Mouse (Mus musculus) cerebellum, postnatal 25 days (tissue): ENCODE measurements around the gene Mylk.
"Not testable (repeated sequence)": the region's sequence is repeated elsewhere in the genome, so short reads cannot be mapped to it uniquely, and the experiment has no call there.

Source experiments
- DNase-seq, 2 experiments: peaks; one replicate each; pipeline ENCODE4 v3.0.0; 2021; ENCODE audit warnings: mixed read lengths in 2 of 2

Mylk gene

GRCm38 (mm10) chr16:34745065-34745585, at the start of gene Mylk:
Mylk (plus strand) TSS chr16:34745210.
- DNase-seq, result peak; percentile 77 to 88

GRCm38 (mm10) chr16:34698721-34699120, 46.3 kb upstream of the Mylk start:
- not testable (repeated sequence) for DNase-seq

DNA sequence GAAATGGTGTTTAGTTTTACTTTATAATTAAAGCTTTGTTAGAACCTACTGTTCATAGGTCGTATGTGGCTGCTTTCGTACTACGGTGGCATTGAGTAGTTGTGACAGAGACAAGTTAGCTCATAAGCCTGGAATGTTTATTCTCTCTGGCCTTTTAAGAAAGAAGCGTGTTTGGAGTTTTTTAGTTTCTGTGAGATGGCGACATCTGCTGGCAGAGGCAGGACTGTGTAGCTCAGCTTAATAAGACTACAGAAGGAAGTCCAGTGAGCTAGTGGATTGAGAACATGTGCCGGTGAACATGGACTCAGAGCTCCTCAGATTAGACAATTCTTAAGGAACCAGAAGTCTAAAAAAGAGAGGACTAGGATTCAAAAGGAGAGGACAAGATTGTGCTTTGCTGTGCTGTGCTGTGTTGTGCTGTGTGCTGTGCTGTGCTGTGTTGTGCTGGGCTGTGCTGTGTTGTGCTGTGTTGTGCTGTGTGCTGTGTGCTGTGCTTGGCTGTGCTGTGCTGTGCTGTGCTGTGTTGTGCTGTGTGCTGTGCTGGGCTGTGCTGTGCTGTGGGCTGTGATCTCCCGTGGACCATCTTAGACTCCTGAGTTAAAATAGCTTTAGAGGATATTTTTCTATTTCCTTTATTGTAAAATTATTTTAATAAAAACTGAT, 44.7 kb upstream of the Mylk start:
- peak; percentile 70 to 78 for DNase-seq

GRCm38 (mm10) chr16:34700828-34701216, 44.2 kb upstream of the Mylk start:
- no peak for DNase-seq

DNA sequence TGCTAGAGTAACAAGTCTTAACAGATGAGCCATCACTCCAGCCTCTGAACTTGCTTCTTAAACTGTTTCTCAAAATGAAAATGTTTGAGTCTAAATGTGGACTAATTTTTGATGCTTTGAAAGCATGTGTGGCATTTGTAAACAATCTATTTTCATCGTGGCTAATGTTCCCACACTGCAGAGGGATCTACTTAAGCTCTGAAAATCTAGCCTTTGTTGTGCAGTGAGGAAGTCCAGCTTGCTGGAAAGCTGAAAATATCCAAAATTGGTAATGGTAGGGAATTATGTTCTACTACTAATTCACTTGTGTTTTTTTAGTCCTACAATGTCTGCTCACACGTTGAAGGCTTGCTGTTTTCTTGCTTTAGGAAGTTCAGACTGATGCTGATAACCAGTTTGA, 39.0 kb upstream of the Mylk start:
- no peak for DNase-seq

GRCm38 (mm10) chr16:34706487-34706946, 38.5 kb upstream of the Mylk start:
- DNase-seq, result no peak

- DNase-seq, result no peak
Measured at GRCm38 (mm10) chr16:34711481-34711880, 33.5 kb upstream of the Mylk start.

GRCm38 (mm10) chr16:34725156-34725555, 19.9 kb upstream of the Mylk start:
- DNase-seq, result no peak

- DNase-seq, result not testable (repeated sequence)
Measured at GRCm38 (mm10) chr16:34728610-34729009, 16.4 kb upstream of the Mylk start.

DNA sequence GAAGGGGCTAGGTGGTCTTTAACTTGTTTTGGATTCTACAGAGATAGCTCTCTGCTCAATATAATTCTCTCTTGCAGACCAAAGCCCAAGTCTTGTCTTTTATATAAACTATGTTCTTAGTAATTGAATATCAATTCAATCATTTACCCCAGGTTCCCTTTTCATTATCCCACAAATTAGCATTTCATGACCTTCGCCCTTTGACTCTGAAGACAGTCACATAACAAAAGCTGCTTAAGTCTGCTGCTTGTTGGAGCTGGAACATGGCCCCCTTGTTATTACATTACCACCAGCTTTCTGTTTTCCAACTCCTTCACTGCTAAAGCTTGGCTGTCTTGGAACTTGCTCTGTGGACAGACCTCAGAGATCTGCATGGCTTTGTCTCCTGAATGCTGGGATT, 15.6 kb upstream of the Mylk start:
- no peak for DNase-seq

DNA sequence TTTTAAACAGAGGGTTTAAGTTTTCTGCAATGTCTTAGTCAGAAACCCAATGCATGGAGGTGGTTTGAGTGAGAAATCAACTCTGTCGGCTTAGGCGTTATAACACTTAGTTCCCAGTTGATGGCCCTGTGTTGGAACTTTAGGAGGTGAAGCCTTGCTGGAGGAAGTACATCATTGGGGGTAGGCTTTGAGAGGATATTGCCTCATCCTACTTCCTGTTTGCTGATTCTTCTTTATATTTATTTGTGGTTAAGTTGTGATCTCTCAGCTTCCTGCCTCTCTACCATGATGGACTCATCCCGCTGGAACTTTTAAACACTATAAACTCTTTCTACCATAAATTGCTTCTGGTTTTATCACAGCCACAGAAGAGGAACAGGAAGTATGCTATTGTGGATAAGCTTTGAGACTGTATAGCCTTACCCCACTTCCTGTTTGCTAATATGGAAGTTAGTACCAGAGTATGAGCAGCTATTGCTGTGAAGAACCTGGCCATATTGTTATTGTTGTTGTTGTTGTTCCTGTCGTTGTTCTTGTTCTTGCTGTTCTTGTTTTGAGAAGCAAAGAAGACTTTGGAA, 6.3 kb upstream of the Mylk start:
- DNase-seq, result no peak

- DNase-seq, result no peak
Measured at GRCm38 (mm10) chr16:34742930-34743329, 2.1 kb upstream of the Mylk start.

- DNase-seq, result no peak
Measured at GRCm38 (mm10) chr16:34748081-34748720, 3.2 kb downstream of the Mylk start.

GRCm38 (mm10) chr16:34749536-34749935, 4.5 kb downstream of the Mylk start:
- DNase-seq, result no peak

DNA sequence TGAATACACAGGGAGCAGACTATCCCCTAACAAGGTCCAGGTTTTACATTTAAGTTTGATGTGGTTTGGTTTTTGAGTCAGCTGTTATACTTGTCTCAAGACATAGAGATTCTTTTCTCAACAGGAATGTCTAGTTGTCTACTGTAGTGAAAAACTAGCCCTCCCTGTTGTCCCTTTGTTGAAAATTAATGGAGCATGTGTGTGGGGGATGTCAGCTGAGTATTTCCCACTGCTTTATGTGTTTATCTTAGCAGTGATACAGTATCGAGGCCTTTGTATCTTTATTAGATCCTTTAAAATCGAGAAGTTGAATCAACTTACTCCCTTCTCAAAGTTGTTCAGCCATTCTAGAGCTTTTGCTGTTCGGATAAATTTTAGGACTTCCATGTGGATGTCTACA, 7.0 kb downstream of the Mylk start:
- DNase-seq, result no peak

DNA sequence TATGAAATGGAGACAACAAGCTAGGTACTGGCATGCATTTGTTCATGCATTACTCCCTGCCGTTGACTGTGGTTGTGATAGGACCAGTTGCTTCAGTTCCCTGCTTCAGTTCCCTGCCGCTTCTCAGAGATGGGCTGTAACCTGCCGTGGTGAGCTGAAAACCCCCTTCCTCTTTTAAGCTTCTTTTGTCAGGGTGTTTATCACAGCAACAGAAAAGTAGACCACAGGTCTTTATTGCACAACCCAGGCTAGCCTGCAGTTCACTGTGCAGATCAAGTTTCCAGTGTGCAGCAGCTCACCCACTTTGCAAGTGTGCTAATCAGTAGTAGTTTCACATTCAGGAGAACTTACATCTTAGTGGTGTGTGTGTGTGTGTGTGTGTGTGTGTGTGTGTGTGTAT, 8.0 kb downstream of the Mylk start:
- DNase-seq, result no peak

GRCm38 (mm10) chr16:34756991-34757390, 12.0 kb downstream of the Mylk start:
- no peak for DNase-seq

- DNase-seq, result no peak
Measured at GRCm38 (mm10) chr16:34758205-34758604, 13.2 kb downstream of the Mylk start.

- no peak for DNase-seq
Measured at GRCm38 (mm10) chr16:34763959-34764591, 19.1 kb downstream of the Mylk start.

DNA sequence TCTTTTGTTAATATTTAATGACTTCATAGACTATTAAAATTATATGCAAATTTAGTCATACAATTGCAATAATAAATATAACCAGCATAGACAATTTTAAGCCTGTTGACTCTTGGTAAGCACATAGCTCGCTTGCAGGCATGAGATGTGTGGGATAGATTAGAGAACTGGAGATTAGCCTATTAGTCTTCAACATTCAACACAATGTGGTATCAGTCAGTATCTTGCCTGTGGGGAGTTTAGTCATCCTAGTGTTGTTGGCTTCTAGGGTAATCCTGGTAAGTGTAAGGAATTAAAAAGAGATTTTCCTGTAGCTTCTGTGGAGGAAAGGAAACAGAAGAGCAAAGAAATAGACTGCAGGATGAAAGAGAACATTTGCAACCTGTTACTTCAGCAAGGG, 20.7 kb downstream of the Mylk start:
- DNase-seq, result no peak

DNA sequence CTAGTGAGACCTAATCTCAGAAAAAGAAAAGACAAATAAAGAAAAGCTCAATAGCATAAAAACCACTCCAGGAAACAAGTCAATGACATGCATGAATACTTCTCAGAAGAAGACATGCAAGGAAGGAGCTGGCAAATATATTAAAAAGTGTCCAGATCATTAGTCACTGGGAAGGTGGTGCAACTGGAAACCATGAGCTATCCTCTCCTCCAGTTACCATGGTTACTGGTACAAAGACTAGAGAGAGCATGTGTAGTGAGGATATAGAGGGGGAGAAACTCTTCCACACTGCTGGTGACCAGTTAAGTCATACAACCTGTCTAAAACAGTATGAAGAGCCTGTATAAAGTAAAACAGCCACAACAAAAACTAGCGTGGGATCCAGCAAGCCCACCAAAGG, 21.2 kb downstream of the Mylk start:
- DNase-seq, result no peak

GRCm38 (mm10) chr16:34767443-34767842, 22.4 kb downstream of the Mylk start:
- DNase-seq, result no peak

DNA sequence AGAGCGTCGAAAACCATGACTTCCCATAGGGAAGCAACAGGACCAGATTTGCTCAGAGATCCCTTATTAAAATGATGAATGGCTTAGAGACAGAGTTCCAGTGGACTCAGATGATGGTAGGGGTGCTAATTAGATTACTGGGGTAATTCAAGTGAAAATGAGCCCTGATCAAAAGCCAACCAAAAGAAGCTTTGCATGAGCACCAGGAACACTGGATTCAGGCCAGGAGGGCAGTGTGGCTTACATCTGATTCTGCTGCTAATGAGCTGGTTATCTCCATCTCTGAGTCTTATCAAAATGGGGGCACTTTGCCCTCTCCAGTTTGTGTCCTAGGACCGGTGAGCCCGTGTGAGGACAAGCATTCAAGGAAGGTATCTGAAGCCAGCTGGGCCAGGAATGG, 23.4 kb downstream of the Mylk start:
- DNase-seq, result no peak

DNA sequence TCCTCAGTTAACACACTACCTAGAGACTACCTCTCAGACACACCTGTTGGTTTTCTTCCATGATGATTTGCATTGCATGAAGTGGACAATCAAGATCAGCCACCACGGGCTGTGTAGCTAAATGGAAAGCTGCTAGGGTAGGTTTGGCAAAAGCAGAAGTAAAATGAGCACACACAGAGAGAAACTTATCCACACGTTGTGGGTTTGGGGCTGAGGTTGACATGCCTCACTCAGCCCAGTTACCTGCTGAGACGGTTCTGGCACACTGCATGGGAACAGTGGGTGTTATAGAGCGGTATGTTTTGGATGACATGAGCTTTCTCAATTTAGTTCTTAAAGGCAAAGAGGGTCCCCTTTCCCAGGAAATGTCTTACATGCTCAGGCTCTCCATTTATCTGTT, 25.1 kb downstream of the Mylk start:
- no peak for DNase-seq
